Mouse (Mus musculus): ENCODE measurements around the gene Ccdc124. TPM values are rescaled to one million over a fixed set of nuclear protein-coding genes. Genes with fewer than 3 reads are reported as not detected.

The Ccdc124 gene
- total RNA-seq, 1 experiment = 82.3 TPM

GRCm38 (mm10) chr8:70842484-70842883, 31.3 kb downstream of the Ccdc124 start:
- H3K4me3 ChIP-seq (ENCODE audit: insufficient read depth in 1 of 2, low read depth in 1 of 2, low read length in 2 of 2, poor library complexity in 1 of 2, severe bottlenecking in 1 of 2) = peak overlapping the region in 1 of 2 experiments; percentile 29; a peak in 1 of 4 replicates
- H3K27ac ChIP-seq (ENCODE audit: insufficient read depth, low read depth, low read length, poor library complexity, severe bottlenecking) = no peak overlapping the region
- TF ChIP-seq MAFK (IDR thresholded peaks at IDR 0.05; ENCODE audit: insufficient read depth, low read depth, low read length) (no peak), ZC3H11A (IDR thresholded peaks at IDR 0.05; ENCODE audit: borderline replicate concordance, low read depth, low read length) (no peak), HCFC1 (IDR thresholded peaks at IDR 0.05; ENCODE audit: borderline replicate concordance, insufficient read depth, low read length) (no peak), CHD2 (IDR thresholded peaks at IDR 0.05; ENCODE audit: low read depth, low read length) (no peak), ZNF384 (IDR thresholded peaks at IDR 0.05; ENCODE audit: low read depth, low read length) (no peak)
- in situ Hi-C loops (cut with MboI; ENCODE audit: low sequenced_read_pairs in 2 of 2, unreplicated experiment in 2 of 2) = no loop called here
- H3K36me3 ChIP-seq (ENCODE audit: control insufficient read depth, insufficient read depth, low read length, poor library complexity, severe bottlenecking) = no peaks in the 10 kb centered on the region
- H3K9ac ChIP-seq (ENCODE audit: insufficient read depth, low read depth, low read length, poor library complexity, severe bottlenecking) = no peak overlapping the region
- no peaks in the 10 kb centered on the region for H3K9me3 ChIP-seq (ENCODE audit: control insufficient read depth, insufficient read depth, low read depth, low read length)
- peaks cover 4 to 15% of the 10 kb centered on the region in 2 experiments; a peak in 3 of 4 replicates for H3K4me1 ChIP-seq (ENCODE audit: control insufficient read depth in 2 of 2, insufficient read depth in 2 of 2, low read length in 2 of 2, poor library complexity in 1 of 2)
- DNase-seq (ENCODE audit: low read depth, low spot score) = no peak

GRCm38 (mm10) chr8:70841147-70842072, 32.3 kb downstream of the Ccdc124 start:
- Histone ChIP-seq H3K27ac (ENCODE audit: insufficient read depth, low read depth, low read length, poor library complexity, severe bottlenecking) (no peak overlapping the region), H3K9ac (ENCODE audit: insufficient read depth, low read depth, low read length, poor library complexity, severe bottlenecking) (no peak overlapping the region), H3K4me1 (ENCODE audit: control insufficient read depth in 2 of 2, insufficient read depth in 2 of 2, low read length in 2 of 2, poor library complexity in 1 of 2) (peaks cover 4 to 13% of the 10 kb centered on the region in 2 experiments; a peak in 3 of 4 replicates), H3K36me3 (ENCODE audit: control insufficient read depth, insufficient read depth, low read length, poor library complexity, severe bottlenecking) (peaks cover 7% of the 10 kb centered on the region; the same call in 1 of the 2 replicates), H3K9me3 (ENCODE audit: control insufficient read depth, insufficient read depth, low read depth, low read length) (no peaks in the 10 kb centered on the region), H3K4me3 (ENCODE audit: insufficient read depth in 1 of 2, low read depth in 1 of 2, low read length in 2 of 2, poor library complexity in 1 of 2, severe bottlenecking in 1 of 2) (no peak overlapping the region)
- DNase-seq (ENCODE audit: low read depth, low spot score) = peak; percentile 89
- no peak for TF ChIP-seq ZNF384 (IDR thresholded peaks at IDR 0.05; ENCODE audit: low read depth, low read length)
- TF ChIP-seq ZC3H11A (IDR thresholded peaks at IDR 0.05; ENCODE audit: borderline replicate concordance, low read depth, low read length) = no peak
- no peak for TF ChIP-seq MAFK (IDR thresholded peaks at IDR 0.05; ENCODE audit: insufficient read depth, low read depth, low read length)
- in situ Hi-C loops (cut with MboI; ENCODE audit: low sequenced_read_pairs in 2 of 2, unreplicated experiment in 2 of 2) = no loop called here

- no peak for DNase-seq (ENCODE audit: low read depth, low spot score)
- Histone ChIP-seq H3K4me1 (ENCODE audit: control insufficient read depth in 2 of 2, insufficient read depth in 2 of 2, low read length in 2 of 2, poor library complexity in 1 of 2) (peaks cover 4 to 11% of the 10 kb centered on the region in 2 experiments; a peak in 3 of 4 replicates), H3K9ac (ENCODE audit: insufficient read depth, low read depth, low read length, poor library complexity, severe bottlenecking) (no peak overlapping the region), H3K27ac (ENCODE audit: insufficient read depth, low read depth, low read length, poor library complexity, severe bottlenecking) (no peak overlapping the region), H3K4me3 (ENCODE audit: insufficient read depth in 1 of 2, low read depth in 1 of 2, low read length in 2 of 2, poor library complexity in 1 of 2, severe bottlenecking in 1 of 2) (no peak overlapping the region), H3K9me3 (ENCODE audit: control insufficient read depth, insufficient read depth, low read depth, low read length) (no peaks in the 10 kb centered on the region), H3K36me3 (ENCODE audit: control insufficient read depth, insufficient read depth, low read length, poor library complexity, severe bottlenecking) (peaks cover 13% of the 10 kb centered on the region)
- in situ Hi-C loops (cut with MboI; ENCODE audit: low sequenced_read_pairs in 2 of 2, unreplicated experiment in 2 of 2) = no loop called here
- no peak for TF ChIP-seq CHD2 (IDR thresholded peaks at IDR 0.05; ENCODE audit: low read depth, low read length)
These were observed 33.1 kb downstream of the Ccdc124 start for GRCm38 (mm10) chr8:70840590-70840989.

GRCm38 (mm10) chr8:70839408-70840351, 34.1 kb downstream of the Ccdc124 start, which contains the start of gene Arrdc2:
Arrdc2 (minus strand) TSS chr8:70839720.
- DNase-seq (ENCODE audit: low read depth, low spot score) = peak; percentile 100
- Histone ChIP-seq H3K4me3 (ENCODE audit: insufficient read depth in 1 of 2, low read depth in 1 of 2, low read length in 2 of 2, poor library complexity in 1 of 2, severe bottlenecking in 1 of 2) (peak within 1 kb of the TSS; percentile 72 to 78), H3K9ac (ENCODE audit: insufficient read depth, low read depth, low read length, poor library complexity, severe bottlenecking) (peak within 1 kb of the TSS; percentile 78), H3K36me3 (ENCODE audit: control insufficient read depth, insufficient read depth, low read length, poor library complexity, severe bottlenecking) (peaks cover 18% of the 10 kb centered on the region), H3K9me3 (ENCODE audit: control insufficient read depth, insufficient read depth, low read depth, low read length) (no peaks in the 10 kb centered on the region), H3K27ac (ENCODE audit: insufficient read depth, low read depth, low read length, poor library complexity, severe bottlenecking) (peak within 1 kb of the TSS; percentile 42), H3K4me1 (ENCODE audit: control insufficient read depth in 2 of 2, insufficient read depth in 2 of 2, low read length in 2 of 2, poor library complexity in 1 of 2) (peaks cover 4 to 9% of the 10 kb centered on the region in 2 experiments; a peak in 3 of 4 replicates)
- in situ Hi-C loops (cut with MboI; ENCODE audit: low sequenced_read_pairs in 2 of 2, unreplicated experiment in 2 of 2) = no loop called here
- no peak; the same call in 1 of the 2 replicates for TF ChIP-seq CHD2 (IDR thresholded peaks at IDR 0.05; ENCODE audit: low read depth, low read length)
- no peak for TF ChIP-seq ZNF384 (IDR thresholded peaks at IDR 0.05; ENCODE audit: low read depth, low read length)
- no peak for TF ChIP-seq MAFK (IDR thresholded peaks at IDR 0.05; ENCODE audit: insufficient read depth, low read depth, low read length)
- TF ChIP-seq ZC3H11A (IDR thresholded peaks at IDR 0.05; ENCODE audit: borderline replicate concordance, low read depth, low read length) = peak; percentile 28; the same call in 1 of the 2 replicates
- peak; percentile 69 for TF ChIP-seq HCFC1 (IDR thresholded peaks at IDR 0.05; ENCODE audit: borderline replicate concordance, insufficient read depth, low read length)
